In genomic region chr11:100622714-100623113, GRCm38 (mm10) we compare ENCODE assay signal across 8 mouse cellular contexts. TPM values are rescaled to one million over a fixed set of nuclear protein-coding genes. Genes with fewer than 3 reads are reported as not detected.
A peak's percentile ranks its signal among the peaks of the same experiment; 100 is the strongest.
DNase-seq lines count a peak whose midpoint lies in the region; ATAC-seq and TF ChIP-seq lines count a peak whose summit lies in the region.

No protein-coding gene starts in this region.

- peak overlapping the region; percentile 59 for H3K4me2 ChIP-seq in forebrain, embryonic 14.5 days (ENCODE audit: low read length)
- H3K4me2 ChIP-seq in lung, embryonic 14.5 days: peak overlapping the region; percentile 62

- peak; percentile 95 for DNase-seq in ES-CJ7 (ENCODE audit: low read depth, low spot score)
- peak; percentile 93 for DNase-seq in cerebellum, adult 11 months
- peak; percentile 95 for DNase-seq in forebrain, embryonic 14.5 days (ENCODE audit: low spot score)
- DNase-seq in heart, postnatal 25 days (ENCODE audit: low spot score): peak; percentile 92
- DNase-seq in layer of hippocampus, adult 2 months (ENCODE audit: low spot score in 2 of 2): peak; percentile 96 to 97
- DNase-seq in lung, embryonic 14.5 days: peak; percentile 98
- DNase-seq in thymus, adult 2 months: peak; percentile 94

- peaks cover 18% of the 10 kb centered on the region for H3K4me1 ChIP-seq in forebrain, embryonic 14.5 days (ENCODE audit: control insufficient read depth, insufficient read depth, low read length)
- peaks cover 13% of the 10 kb centered on the region for H3K4me1 ChIP-seq in lung, embryonic 14.5 days (ENCODE audit: insufficient read depth)
- H3K4me1 ChIP-seq in olfactory bulb, adult 2 months (ENCODE audit: control insufficient read depth, insufficient read depth, low read length): peaks cover 8% of the 10 kb centered on the region
- peaks cover 21% of the 10 kb centered on the region for H3K4me1 ChIP-seq in thymus, adult 2 months (replicated peaks; ENCODE audit: control insufficient read depth, insufficient read depth, low read length)

- peak; percentile 99 for TF ChIP-seq CTCF in layer of hippocampus, adult 2 months (conservative IDR thresholded peaks at IDR 0.05)
- peak; percentile 95 for TF ChIP-seq CTCF in lung, embryonic 14.5 days (IDR thresholded peaks at IDR 0.05; ENCODE audit: low read depth)
- TF ChIP-seq CTCF in olfactory bulb, adult 2 months (IDR thresholded peaks at IDR 0.05; ENCODE audit: insufficient read depth, low read depth, low read length): peak; percentile 73
- peak; percentile 88 for TF ChIP-seq CTCF in thymus, adult 2 months (IDR thresholded peaks at IDR 0.05; ENCODE audit: borderline replicate concordance, control insufficient read depth, extremely low read depth, insufficient read depth, low read length, poor library complexity)

- under 1% methylated on average over 24 of the region's 24 CpGs for WGBS in forebrain, embryonic 14.5 days
- under 1% methylated on average over 24 of the region's 24 CpGs for WGBS in lung, embryonic 14.5 days
- 1% methylated on average over 24 of the region's 24 CpGs for WGBS in olfactory bulb, adult 2 months
- under 1% methylated on average over 24 of the region's 24 CpGs for WGBS in thymus, adult 2 months

- peaks cover 30% of the 10 kb centered on the region for H3K36me3 ChIP-seq in forebrain, embryonic 14.5 days (ENCODE audit: control insufficient read depth, insufficient read depth, low read length)
- H3K36me3 ChIP-seq in lung, embryonic 14.5 days (ENCODE audit: insufficient read depth): peaks cover 19% of the 10 kb centered on the region
- H3K36me3 ChIP-seq in thymus, adult 2 months (ENCODE audit: control insufficient read depth, insufficient read depth, low read length): no peaks in the 10 kb centered on the region

- H3K9ac ChIP-seq in forebrain, embryonic 14.5 days (ENCODE audit: low read length): peak overlapping the region; percentile 79
- peak overlapping the region; percentile 83 for H3K9ac ChIP-seq in lung, embryonic 14.5 days

- H3K27me3 ChIP-seq in forebrain, embryonic 14.5 days (replicated peaks; ENCODE audit: control insufficient read depth, insufficient read depth, low read length): no peaks in the 10 kb centered on the region
- H3K27me3 ChIP-seq in lung, embryonic 14.5 days (ENCODE audit: insufficient read depth, low read length): no peaks in the 10 kb centered on the region
- no peaks in the 10 kb centered on the region for H3K27me3 ChIP-seq in thymus, adult 2 months (ENCODE audit: control insufficient read depth, insufficient read depth, low read length)

- no peaks in the 10 kb centered on the region for H3K9me3 ChIP-seq in forebrain, embryonic 14.5 days (replicated peaks; ENCODE audit: control insufficient read depth, low read length)
- H3K9me3 ChIP-seq in lung, embryonic 14.5 days (ENCODE audit: low read depth, low read length): no peaks in the 10 kb centered on the region

- ATAC-seq in forebrain, embryonic 14.5 days: peak; percentile 56
- peak; percentile 78 for ATAC-seq in lung, embryonic 14.5 days (ENCODE audit: insufficient read depth)

- peak overlapping the region; percentile 57 for H3K4me3 ChIP-seq in forebrain, embryonic 14.5 days (ENCODE audit: low read depth, low read length)
- H3K4me3 ChIP-seq in layer of hippocampus, adult 2 months: peak overlapping the region; percentile 98
- H3K4me3 ChIP-seq in lung, embryonic 14.5 days (ENCODE audit: low read depth, low read length): peak overlapping the region; percentile 77
- H3K4me3 ChIP-seq in olfactory bulb, adult 2 months (ENCODE audit: insufficient read depth, low read depth, low read length): peak overlapping the region; percentile 69
- peak overlapping the region; percentile 89 for H3K4me3 ChIP-seq in thymus, adult 2 months (ENCODE audit: control insufficient read depth, insufficient read depth, low read length)

- H3K27ac ChIP-seq in forebrain, embryonic 14.5 days (ENCODE audit: low read depth, low read length): peak overlapping the region; percentile 56
- H3K27ac ChIP-seq in layer of hippocampus, adult 2 months: peak overlapping the region; percentile 93
- H3K27ac ChIP-seq in lung, embryonic 14.5 days (ENCODE audit: low read depth): peak overlapping the region; percentile 86
- H3K27ac ChIP-seq in olfactory bulb, adult 2 months (ENCODE audit: insufficient read depth, low read depth, low read length): peak overlapping the region; percentile 41
- H3K27ac ChIP-seq in thymus, adult 2 months (ENCODE audit: control insufficient read depth, insufficient read depth, low read length): peak overlapping the region; percentile 70

- intact Hi-C loops in heart, postnatal 25 days (cut with DNase I): loop anchor here (5.0 kb wide), 1 partner anchor 50 kb away; the partner anchor contains the start of gene Cnp

- peak; percentile 81 for TF ChIP-seq POLR2A in olfactory bulb, adult 2 months (IDR thresholded peaks at IDR 0.05; ENCODE audit: insufficient read depth, low read depth, low read length)
- peak; percentile 65; the same call in 1 of the 2 replicates for TF ChIP-seq POLR2A in thymus, adult 2 months (IDR thresholded peaks at IDR 0.05; ENCODE audit: control insufficient read depth, extremely low read depth, insufficient read depth, low read length, poor library complexity)

RNA-seq across cellular contexts. Expression of gene Dnajc7, which starts 2.7 kb away (rescaled TPM):
- 77.3 and 82.5 TPM in 2 replicates for polyA plus RNA-seq in forebrain, embryonic 14.5 days (2014; fragmentation: Nextera tagmentation; extraction: Ambion mirVana)
- total RNA-seq in heart, postnatal 25 days (2021): 100 to 1,000 TPM; 121 to 124 TPM
- total RNA-seq in layer of hippocampus, adult 2 months (2021): 100 to 1,000 TPM; 242 to 257 TPM
- 71.6 and 79.4 TPM in 2 replicates for polyA plus RNA-seq in lung, embryonic 14.5 days (2014; fragmentation: Nextera tagmentation; extraction: Ambion mirVana)
- polyA plus RNA-seq in olfactory bulb, adult 2 months (2012; ENCODE audit: insufficient read depth, insufficient read length, low replicate concordance, missing spikeins): 670 TPM in 1 of 2 replicates, not detected in the other
- 99.8 and 110 TPM in 2 replicates for polyA plus RNA-seq in thymus, adult 2 months (2012; rRNA removed)

RNA-seq across cellular contexts. Expression of gene Nkiras2, which starts 3.7 kb away (rescaled TPM):
- polyA plus RNA-seq in forebrain, embryonic 14.5 days (2014; fragmentation: Nextera tagmentation; extraction: Ambion mirVana): 111 and 122 TPM in 2 replicates
- total RNA-seq in heart, postnatal 25 days (2021): 10 to 100 TPM; 57.3 to 58.0 TPM
- total RNA-seq in layer of hippocampus, adult 2 months (2021): 10 to 100 TPM; 11.8 to 13.1 TPM
- polyA plus RNA-seq in lung, embryonic 14.5 days (2014; fragmentation: Nextera tagmentation; extraction: Ambion mirVana): 60.3 and 65.4 TPM in 2 replicates
- polyA plus RNA-seq in olfactory bulb, adult 2 months (2012; ENCODE audit: insufficient read depth, insufficient read length, low replicate concordance, missing spikeins): not detected in 2 replicates
- 64.6 and 68.4 TPM in 2 replicates for polyA plus RNA-seq in thymus, adult 2 months (2012; rRNA removed)

RNA-seq across cellular contexts. Expression of gene Cnp, which starts 48.0 kb away (rescaled TPM):
- polyA plus RNA-seq in forebrain, embryonic 14.5 days (2014; fragmentation: Nextera tagmentation; extraction: Ambion mirVana): 22.0 and 25.6 TPM in 2 replicates
- total RNA-seq in heart, postnatal 25 days (2021): 1 to 10 TPM; 5.4 to 7.3 TPM
- total RNA-seq in layer of hippocampus, adult 2 months (2021): 100 to 1,000 TPM; 168 to 183 TPM
- polyA plus RNA-seq in lung, embryonic 14.5 days (2014; fragmentation: Nextera tagmentation; extraction: Ambion mirVana): 24.4 and 25.4 TPM in 2 replicates
- not detected in 2 replicates for polyA plus RNA-seq in olfactory bulb, adult 2 months (2012; ENCODE audit: insufficient read depth, insufficient read length, low replicate concordance, missing spikeins)
- 138 and 153 TPM in 2 replicates for polyA plus RNA-seq in thymus, adult 2 months (2012; rRNA removed)

Comparison
In these comparisons a context has a peak if more than half of its experiments do, and no peak if none do; other contexts are left out.
1. Peak in every context shown above with its lines: DNase-seq, ATAC-seq, H3K4me3 ChIP-seq and H3K27ac ChIP-seq.
2. H3K27ac ChIP-seq: peak in every context shown above with its lines; median percentile 93 in layer of hippocampus, adult 2 months; 86 in lung, embryonic 14.5 days; 70 in thymus, adult 2 months; 56 in forebrain, embryonic 14.5 days; 41 in olfactory bulb, adult 2 months.